Mouse (Mus musculus) layer of hippocampus, adult 18-20 months (tissue): ENCODE results near the gene Rin3. TPM values are rescaled to one million over a fixed set of nuclear protein-coding genes. Genes with fewer than 3 reads are reported as not detected.

Experiments used
- DNase-seq, 2 experiments: peaks; one replicate each; pipeline ENCODE4 v3.0.0; 2022; ENCODE audit warnings: low spot score in 2 of 2
- total RNA-seq, 2 experiments: library from RNA; stranded (reverse); gene quantifications; 2 replicates each; pipeline ENCODE4 v1.2.3; 2021

Gene Rin3
- total RNA-seq, 2 experiments from 2014 or later, result 3.0 to 3.3 TPM

GRCm38 (mm10) chr12:102330188-102330587, 47.3 kb downstream of the Rin3 start:
- DNase-seq, result no peak

DNA sequence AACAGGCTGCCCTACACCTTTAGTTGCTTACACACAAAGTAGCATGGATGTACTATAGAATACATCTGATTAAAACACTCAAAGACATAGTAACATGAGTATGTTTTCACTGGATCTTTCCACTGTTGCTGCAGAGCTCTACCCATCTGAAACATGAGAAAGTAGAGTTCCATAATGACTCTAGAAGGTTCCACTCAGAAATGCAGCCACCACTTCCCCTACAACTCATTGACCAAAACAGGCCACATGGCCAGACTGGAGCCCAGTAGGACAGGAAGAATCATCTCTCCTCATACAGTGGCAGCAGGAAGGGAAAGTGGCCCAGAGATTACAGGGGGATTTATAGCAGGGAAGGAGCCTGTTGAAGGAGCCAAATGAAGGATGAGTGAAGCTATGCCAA, 47.9 kb downstream of the Rin3 start:
- no peak for DNase-seq

GRCm38 (mm10) chr12:102333101-102333500, 50.3 kb downstream of the Rin3 start:
- no peak for DNase-seq

- no peak for DNase-seq
Observed at GRCm38 (mm10) chr12:102339085-102339484, 56.2 kb downstream of the Rin3 start.

- no peak for DNase-seq
Observed at GRCm38 (mm10) chr12:102340471-102340870, 57.6 kb downstream of the Rin3 start.

GRCm38 (mm10) chr12:102342147-102342546, 59.3 kb downstream of the Rin3 start:
- no peak for DNase-seq

DNA sequence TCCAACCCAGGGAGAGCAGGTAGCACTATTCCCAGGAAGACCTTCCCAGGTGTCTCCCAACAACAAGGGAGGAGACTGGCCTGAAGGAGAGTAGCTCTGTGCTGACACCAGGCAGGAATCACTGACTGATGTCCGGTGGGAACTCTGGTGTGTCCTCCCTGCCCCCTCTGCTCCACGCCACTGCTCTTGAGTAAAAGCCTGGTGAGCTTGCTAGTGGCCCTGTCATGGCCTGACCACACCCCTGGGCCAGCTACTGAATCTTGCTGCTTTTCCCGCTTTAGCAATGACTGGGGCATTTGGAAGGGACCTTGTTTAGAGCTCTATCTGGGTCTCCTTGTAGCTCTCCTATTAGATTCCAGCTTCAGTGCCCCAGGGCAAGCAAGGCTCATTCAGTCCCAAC, 59.8 kb downstream of the Rin3 start:
- DNase-seq, result no peak

GRCm38 (mm10) chr12:102345031-102345815, 62.4 kb downstream of the Rin3 start:
- DNase-seq, result no peak

DNA sequence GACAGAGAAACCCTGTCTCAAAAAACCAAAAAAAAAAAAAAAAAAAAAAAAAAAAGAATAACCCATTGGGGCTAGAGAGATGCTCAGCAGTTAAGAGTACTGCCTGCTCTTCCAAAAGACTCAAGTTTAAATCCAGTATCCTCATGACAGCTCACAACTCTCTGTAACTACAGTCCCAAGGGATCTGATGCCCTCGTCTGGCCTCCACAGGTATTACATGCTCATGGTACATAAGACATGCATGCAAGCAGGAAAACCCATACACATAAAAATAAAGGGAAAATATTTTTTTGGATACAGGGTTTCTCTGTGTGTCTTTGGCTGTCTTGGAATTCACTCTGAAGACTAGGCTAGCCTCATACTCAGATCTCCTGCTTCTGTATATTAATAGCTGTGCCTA, 63.7 kb downstream of the Rin3 start:
- DNase-seq, result peak in 1 of 2 experiments; percentile 61

- no peak for DNase-seq
Observed at GRCm38 (mm10) chr12:102348447-102348846, 65.6 kb downstream of the Rin3 start.

GRCm38 (mm10) chr12:102350997-102351396, 68.1 kb downstream of the Rin3 start:
- DNase-seq, result no peak

DNA sequence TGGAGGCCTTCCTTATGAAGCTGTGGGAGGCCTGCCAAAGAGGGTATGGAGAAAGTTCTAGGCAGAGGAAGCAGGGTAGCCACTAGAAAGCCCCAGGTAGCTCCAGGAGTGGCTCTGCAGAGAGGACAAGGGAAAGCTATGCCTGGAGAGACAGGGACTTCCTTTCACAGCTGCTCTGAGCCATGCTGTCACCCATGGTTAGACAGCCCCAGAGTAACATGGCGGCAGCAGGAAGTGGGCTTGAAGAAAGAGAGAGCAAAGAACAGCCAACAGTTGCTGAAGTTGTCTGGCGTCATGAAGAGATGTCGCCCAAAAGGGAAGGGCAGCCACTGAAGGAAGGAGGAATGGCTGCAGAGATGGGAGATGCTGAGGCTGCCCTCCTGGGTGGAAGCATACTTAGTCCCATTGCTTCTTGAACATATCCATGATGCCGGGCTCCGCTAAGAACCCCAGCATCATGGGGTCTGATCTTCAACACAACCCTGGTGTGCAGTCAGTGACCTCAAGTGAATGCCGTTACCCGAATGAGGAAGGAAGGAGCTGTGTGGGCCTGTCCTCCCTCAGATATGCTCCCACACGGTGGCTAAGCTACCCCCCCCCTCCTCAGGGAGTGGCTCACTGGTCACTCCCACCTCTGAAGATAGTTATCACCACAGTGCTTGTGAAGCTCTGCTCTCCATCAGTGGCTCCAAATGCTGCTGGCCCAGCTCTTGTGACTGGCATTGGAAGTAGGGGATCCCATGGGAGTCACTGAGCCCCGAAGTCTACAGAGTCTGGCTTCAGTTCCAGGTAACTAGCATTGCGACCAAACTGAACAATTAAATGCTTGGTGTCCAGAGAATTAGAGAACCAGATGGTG, 71.5 kb downstream of the Rin3 start:
- DNase-seq, result no peak

DNA sequence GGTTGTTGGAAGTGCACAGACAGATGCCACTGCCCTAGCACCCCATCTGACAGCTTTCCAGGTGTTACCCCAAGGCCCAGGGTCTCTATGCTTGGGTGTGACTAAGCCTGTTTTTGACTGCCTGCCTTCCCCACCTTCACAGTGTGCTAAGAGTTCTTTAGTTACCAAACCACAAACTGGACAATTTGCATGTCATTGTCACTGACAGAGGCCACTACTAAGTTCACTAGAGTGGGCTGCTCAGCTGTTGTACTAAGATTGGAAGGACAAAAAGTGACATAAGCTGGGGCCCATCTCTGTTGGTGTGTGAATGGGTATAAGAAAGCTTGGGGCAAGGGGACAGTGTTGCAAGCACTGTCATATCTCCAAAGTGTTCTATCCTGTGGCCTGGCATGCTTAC, 72.9 kb downstream of the Rin3 start:
- DNase-seq, result no peak

DNA sequence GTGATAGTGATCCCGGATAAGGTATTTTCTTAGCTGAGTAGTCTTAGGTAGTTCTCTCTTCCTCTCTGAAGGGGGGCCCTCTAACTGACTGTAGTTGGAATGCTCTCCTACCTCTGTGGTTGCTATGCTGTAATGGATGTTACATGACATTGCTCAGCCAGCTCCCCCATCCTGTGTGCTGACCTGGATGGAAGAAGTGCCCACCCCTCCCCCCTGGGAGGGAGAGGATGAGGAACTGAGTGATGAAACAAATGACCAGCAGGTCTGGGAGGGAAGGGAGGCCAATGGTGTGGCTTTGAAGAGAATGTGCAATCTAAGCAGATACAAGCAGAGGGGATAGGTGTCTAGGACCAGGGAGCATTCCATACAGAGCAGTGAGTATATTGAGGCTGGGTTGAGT, 73.9 kb downstream of the Rin3 start:
- no peak for DNase-seq

- DNase-seq, result no peak
Observed at GRCm38 (mm10) chr12:102359390-102359789, 76.5 kb downstream of the Rin3 start.

GRCm38 (mm10) chr12:102361189-102362161, 78.6 kb downstream of the Rin3 start:
- no peak for DNase-seq

DNA sequence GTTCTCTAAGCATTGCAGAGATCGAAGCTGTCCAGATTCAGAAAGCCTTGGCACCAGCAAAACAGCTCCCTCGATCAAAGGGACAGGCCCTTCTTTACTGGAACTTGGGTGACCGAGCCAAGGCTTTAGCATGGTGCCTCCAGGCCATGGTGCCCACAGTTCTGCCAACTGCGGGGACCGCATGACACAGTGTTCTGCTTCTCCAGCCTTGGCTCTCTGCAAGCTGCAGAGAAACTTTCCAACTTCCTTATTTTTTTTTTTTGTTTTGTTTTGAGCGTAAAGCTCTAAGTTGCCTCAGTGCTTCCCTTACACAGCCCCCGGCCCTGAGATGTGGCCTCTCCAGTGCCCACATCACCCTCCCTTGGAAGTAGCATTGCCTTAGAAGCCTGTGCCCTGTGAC, 82.2 kb downstream of the Rin3 start:
- DNase-seq, result no peak

- DNase-seq, result no peak
Observed at GRCm38 (mm10) chr12:102366126-102366816, 83.4 kb downstream of the Rin3 start.

DNA sequence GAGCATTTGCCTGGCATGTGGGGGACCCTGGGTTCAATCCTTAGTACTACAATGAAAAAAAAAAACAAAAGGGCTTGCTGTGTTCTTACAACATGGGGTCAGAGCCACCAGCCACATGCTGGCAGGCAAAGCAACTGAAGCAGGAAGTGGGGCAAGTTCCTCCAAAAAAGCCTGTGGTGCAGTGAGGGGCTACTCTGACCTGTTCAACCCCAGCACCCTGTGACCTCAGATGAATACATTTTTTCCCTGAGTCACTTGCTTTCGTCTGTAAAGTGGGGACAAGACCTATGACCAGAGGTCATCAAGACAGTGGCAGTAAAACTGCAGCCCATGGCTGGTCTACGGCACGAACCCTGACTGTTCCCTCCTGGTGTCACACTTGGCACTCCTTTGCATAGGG, 84.2 kb downstream of the Rin3 start:
- DNase-seq, result no peak

GRCm38 (mm10) chr12:102368066-102368465, 85.2 kb downstream of the Rin3 start:
- DNase-seq, result no peak

GRCm38 (mm10) chr12:102368556-102368955, 85.7 kb downstream of the Rin3 start:
- DNase-seq, result no peak
